Mouse (Mus musculus) spleen, adult 10 weeks (tissue): ENCODE results near the gene Eps15l1. TPM values are rescaled to one million over a fixed set of nuclear protein-coding genes. Genes with fewer than 3 reads are reported as not detected.

Experiments
- polyA plus RNA-seq: library from polyadenylated mRNA; stranded (reverse); fragments of 350-450 nt; fragmentation: Illumina TruSeq; extraction: RNeasy Lipid Tissue Mini Kit (QIAGEN cat#74804); gene quantifications from one replicate; pipeline ENCODE4 v1.2.3, GENCODE M21; 2015; ENCODE audit warnings: low replicate concordance; ENCODE audit not compliant: insufficient read depth

Eps15l1 gene
- polyA plus RNA-seq = 83.9 TPM

GRCm38 (mm10) chr8:72421362-72422335, at the start of gene Eps15l1:
Gene Eps15l1 (minus strand): TSS chr8:72421460.

GRCm38 (mm10) chr8:72443338-72443993, 22.2 kb upstream of the Eps15l1 start, which contains the start of the genes Calr3 and 1700030K09Rik:
Gene Calr3 (minus strand): TSS chr8:72443870.
Gene 1700030K09Rik (plus strand): TSS chr8:72443880.

GRCm38 (mm10) chr8:72318801-72319322, 102.4 kb downstream of the Eps15l1 start, which contains the start of gene Klf2:
Gene Klf2 (plus strand): TSS chr8:72319033.

GRCm38 (mm10) chr8:72305210-72305905, 115.9 kb downstream of the Eps15l1 start, which contains the start of gene Gm10282:
Gene Gm10282 (minus strand): TSS chr8:72305260.

Other genes starting within 250 kb of the Eps15l1 start
- gene Hsh2d, start 231.8 kb downstream of the Eps15l1 start, polyA plus RNA-seq = 26.3 TPM
- 0.79 TPM for gene Cib3, start 208.6 kb downstream of the Eps15l1 start, polyA plus RNA-seq
- gene Gm11034, start 207.8 kb downstream of the Eps15l1 start, polyA plus RNA-seq = not detected
- gene Fam32a, start 201.7 kb downstream of the Eps15l1 start, polyA plus RNA-seq = 74.4 TPM
- gene Ap1m1, start 181.4 kb downstream of the Eps15l1 start, polyA plus RNA-seq = 94.1 TPM
- 4.5 TPM for gene Gm10282, start 116.2 kb downstream of the Eps15l1 start, polyA plus RNA-seq
- 88.1 TPM for gene Klf2, start 102.4 kb downstream of the Eps15l1 start, polyA plus RNA-seq
- gene Calr3, start 22.4 kb upstream of the Eps15l1 start, polyA plus RNA-seq = 0.47 TPM
- 14.4 TPM for gene 1700030K09Rik, start 22.4 kb upstream of the Eps15l1 start, polyA plus RNA-seq
- gene Cherp, start 53.8 kb upstream of the Eps15l1 start, polyA plus RNA-seq = 26.0 TPM
- gene Slc35e1, start 71.2 kb upstream of the Eps15l1 start, polyA plus RNA-seq = 40.6 TPM
- gene Med26, start 126.8 kb upstream of the Eps15l1 start, polyA plus RNA-seq = 4.5 TPM
- 77.6 TPM for gene Smim7, start 149.6 kb upstream of the Eps15l1 start, polyA plus RNA-seq
- gene Tmem38a, start 150.6 kb upstream of the Eps15l1 start, polyA plus RNA-seq = 3.2 TPM
- gene Nwd1, start 225.3 kb upstream of the Eps15l1 start, polyA plus RNA-seq = 0.15 TPM